Mouse (Mus musculus): Measurements from ENCODE around the gene Prss57. TPM values are rescaled to one million over a fixed set of nuclear protein-coding genes. Genes with fewer than 3 reads are reported as not detected.

The Prss57 gene
- total and polyA plus RNA-seq, 3 experiments: 0.50 to 0.70 TPM; not detected in 1

DNA sequence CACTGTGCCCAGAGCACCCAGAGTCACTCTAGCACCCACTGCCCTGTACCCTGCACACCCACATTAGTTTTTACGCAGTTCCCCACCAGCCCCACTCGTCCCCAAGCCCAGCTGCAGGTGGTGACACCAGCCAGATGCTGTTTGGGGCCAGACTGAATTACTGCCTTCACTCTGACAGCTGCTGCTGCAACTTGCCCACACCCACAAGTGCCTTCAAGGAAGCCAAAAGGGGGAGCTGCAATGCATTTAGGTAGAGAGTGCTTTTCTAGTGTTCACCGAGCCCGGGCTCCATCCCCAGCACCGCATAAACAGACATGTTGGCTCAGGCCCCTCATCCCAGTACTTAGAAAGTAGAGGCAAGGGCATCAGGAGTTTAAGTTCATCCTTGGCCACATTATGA is 8.8 kb downstream of the Prss57 start:
- H3K27ac ChIP-seq (ENCODE audit: control insufficient read depth, low read depth, low read length): no peak overlapping the region
- no peaks in the 10 kb centered on the region for H3K79me2 ChIP-seq (ENCODE audit: control insufficient read depth, insufficient read depth, low read length, poor library complexity)
- peaks cover 0 to 8% of the 10 kb centered on the region in 2 experiments; a peak in 1 of 4 replicates for H3K4me1 ChIP-seq (ENCODE audit: control insufficient read depth in 1 of 2, insufficient read depth in 2 of 2, low read length in 2 of 2)
- H3K36me3 ChIP-seq (ENCODE audit: control insufficient read depth in 1 of 2, insufficient read depth in 2 of 2, low read length in 2 of 2): no peaks in the 10 kb centered on the region
- H3K9ac ChIP-seq (ENCODE audit: control insufficient read depth, low read depth, low read length, poor library complexity, severe bottlenecking): no peak overlapping the region
- no peaks in the 10 kb centered on the region for H3K27me3 ChIP-seq (ENCODE audit: control insufficient read depth in 1 of 2, insufficient read depth in 2 of 2, low read length in 2 of 2)
- no peaks in the 10 kb centered on the region for H3K9me3 ChIP-seq (replicated peaks; ENCODE audit: insufficient read depth, low read length)
- TF ChIP-seq JUND (IDR thresholded peaks at IDR 0.05; ENCODE audit: low read depth, low read length) (no peak), MAZ (IDR thresholded peaks at IDR 0.05; ENCODE audit: low read depth, low read length) (no peak), MAFK (IDR thresholded peaks at IDR 0.05; ENCODE audit: borderline replicate concordance, low read depth, low read length) (no peak), BHLHE40 (IDR thresholded peaks at IDR 0.05; ENCODE audit: borderline replicate concordance, low read depth, low read length) (no peak), POLR2AphosphoS2 (IDR thresholded peaks at IDR 0.05; ENCODE audit: low read length) (no peak), ETS1 (IDR thresholded peaks at IDR 0.05; ENCODE audit: low read depth, low read length) (no peak), ELF1 (IDR thresholded peaks at IDR 0.05; ENCODE audit: low read depth, low read length) (no peak), SIN3A (IDR thresholded peaks at IDR 0.05; ENCODE audit: low read length) (no peak), MAX (IDR thresholded peaks at IDR 0.05; ENCODE audit: low read length) (no peak), MEF2A (IDR thresholded peaks at IDR 0.05; ENCODE audit: extremely low read depth, insufficient replicate concordance, low read depth, low read length, poor library complexity, severe bottlenecking) (no peak), CTCF (IDR thresholded peaks at IDR 0.05 in 2 of 3, conservative IDR thresholded peaks at IDR 0.05 in 1 of 3; ENCODE audit: control insufficient read depth in 1 of 3, insufficient read depth in 1 of 3, low read depth in 2 of 3, low read length in 3 of 3, poor library complexity in 1 of 3, severe bottlenecking in 1 of 3) (no peak), RCOR1 (IDR thresholded peaks at IDR 0.05; ENCODE audit: low read depth, low read length) (no peak), ZKSCAN1 (IDR thresholded peaks at IDR 0.05; ENCODE audit: low read depth, low read length) (no peak), E2F4 (IDR thresholded peaks at IDR 0.05; ENCODE audit: borderline replicate concordance, low read depth, low read length) (no peak), TBP (IDR thresholded peaks at IDR 0.05; ENCODE audit: low read depth, low read length) (no peak), NELFE (IDR thresholded peaks at IDR 0.05; ENCODE audit: low read depth, low read length) (no peak), MYB (IDR thresholded peaks at IDR 0.05; ENCODE audit: low read depth, low read length) (no peak), SMC3 (IDR thresholded peaks at IDR 0.05; ENCODE audit: low read depth, low read length) (no peak)
- no peak for DNase-seq (ENCODE audit: low read depth, low spot score)
- no peak overlapping the region for H3K4me3 ChIP-seq (ENCODE audit: control insufficient read depth in 1 of 2, insufficient read depth in 1 of 2, low read depth in 2 of 2, low read length in 2 of 2)

DNA sequence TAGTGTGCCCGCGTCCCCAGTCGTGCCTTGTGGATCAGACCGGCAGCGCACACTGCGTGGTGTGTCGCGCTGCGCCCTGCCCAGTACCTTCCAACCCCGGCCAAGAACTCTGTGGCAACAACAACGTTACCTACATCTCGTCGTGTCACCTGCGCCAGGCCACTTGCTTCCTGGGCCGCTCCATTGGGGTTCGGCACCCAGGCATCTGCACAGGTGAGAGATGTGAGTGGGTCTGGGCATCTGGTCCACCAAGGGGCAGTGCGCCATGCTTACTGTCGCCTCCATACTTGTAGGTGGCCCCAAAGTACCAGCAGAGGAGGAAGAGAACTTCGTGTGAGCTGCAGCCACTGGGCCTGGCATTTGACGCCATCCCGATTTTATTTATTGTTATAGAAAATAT is 9.6 kb downstream of the Prss57 start:
- H3K9ac ChIP-seq (ENCODE audit: control insufficient read depth, low read depth, low read length, poor library complexity, severe bottlenecking): no peak overlapping the region
- peaks cover 0 to 8% of the 10 kb centered on the region in 2 experiments; a peak in 1 of 4 replicates for H3K4me1 ChIP-seq (ENCODE audit: control insufficient read depth in 1 of 2, insufficient read depth in 2 of 2, low read length in 2 of 2)
- H3K27ac ChIP-seq (ENCODE audit: control insufficient read depth, low read depth, low read length): no peak overlapping the region
- H3K36me3 ChIP-seq (ENCODE audit: control insufficient read depth in 1 of 2, insufficient read depth in 2 of 2, low read length in 2 of 2): no peaks in the 10 kb centered on the region
- no peaks in the 10 kb centered on the region for H3K9me3 ChIP-seq (replicated peaks; ENCODE audit: insufficient read depth, low read length)
- peak overlapping the region; percentile 6 to 71; a peak in 2 of 4 replicates for H3K4me3 ChIP-seq (ENCODE audit: control insufficient read depth in 1 of 2, insufficient read depth in 1 of 2, low read depth in 2 of 2, low read length in 2 of 2)
- no peaks in the 10 kb centered on the region for H3K79me2 ChIP-seq (ENCODE audit: control insufficient read depth, insufficient read depth, low read length, poor library complexity)
- DNase-seq (ENCODE audit: low read depth, low spot score): no peak
- no peaks in the 10 kb centered on the region for H3K27me3 ChIP-seq (ENCODE audit: control insufficient read depth in 1 of 2, insufficient read depth in 2 of 2, low read length in 2 of 2)
- no peak for TF ChIP-seq CHD1 (IDR thresholded peaks at IDR 0.05; ENCODE audit: low read depth, low read length)
- no peak for TF ChIP-seq SIN3A (IDR thresholded peaks at IDR 0.05; ENCODE audit: low read length)
- TF ChIP-seq RAD21 (IDR thresholded peaks at IDR 0.05; ENCODE audit: low read depth, low read length): no peak
- TF ChIP-seq KAT2A (conservative IDR thresholded peaks at IDR 0.05; ENCODE audit: low read depth, low read length): no peak
- TF ChIP-seq POLR2AphosphoS5 (IDR thresholded peaks at IDR 0.05; ENCODE audit: borderline replicate concordance, low read depth, low read length): no peak
- TF ChIP-seq USF1 (IDR thresholded peaks at IDR 0.05; ENCODE audit: low read depth, low read length): no peak
- TF ChIP-seq MYC (IDR thresholded peaks at IDR 0.05; ENCODE audit: low read depth, low read length): no peak
- TF ChIP-seq TBP (IDR thresholded peaks at IDR 0.05; ENCODE audit: low read depth, low read length): no peak
- TF ChIP-seq SMC3 (IDR thresholded peaks at IDR 0.05; ENCODE audit: low read depth, low read length): no peak
- no peak for TF ChIP-seq CTCF (IDR thresholded peaks at IDR 0.05 in 2 of 3, conservative IDR thresholded peaks at IDR 0.05 in 1 of 3; ENCODE audit: control insufficient read depth in 1 of 3, insufficient read depth in 1 of 3, low read depth in 2 of 3, low read length in 3 of 3, poor library complexity in 1 of 3, severe bottlenecking in 1 of 3)

Measured in MEL (cell line).